Mouse (Mus musculus) C3H10T1/2 (cell line): ENCODE data around the gene Gm3417. TPM values are rescaled to one million over a fixed set of nuclear protein-coding genes. Genes with fewer than 3 reads are reported as not detected.

Experiments used
- polyA plus RNA-seq, 2 experiments: library from polyadenylated mRNA; unstranded; fragments of >200 nt; fragmentation: generic; extraction: Trizol; gene quantifications; one replicate each; pipeline ENCODE4 v1.2.1; 2012; ENCODE audit warnings: missing spikeins in 2 of 2

Gm3417 gene
- under 1 TPM in 1 of 2 experiments, not detected in 1; 0.51 TPM for polyA plus RNA-seq

DNA sequence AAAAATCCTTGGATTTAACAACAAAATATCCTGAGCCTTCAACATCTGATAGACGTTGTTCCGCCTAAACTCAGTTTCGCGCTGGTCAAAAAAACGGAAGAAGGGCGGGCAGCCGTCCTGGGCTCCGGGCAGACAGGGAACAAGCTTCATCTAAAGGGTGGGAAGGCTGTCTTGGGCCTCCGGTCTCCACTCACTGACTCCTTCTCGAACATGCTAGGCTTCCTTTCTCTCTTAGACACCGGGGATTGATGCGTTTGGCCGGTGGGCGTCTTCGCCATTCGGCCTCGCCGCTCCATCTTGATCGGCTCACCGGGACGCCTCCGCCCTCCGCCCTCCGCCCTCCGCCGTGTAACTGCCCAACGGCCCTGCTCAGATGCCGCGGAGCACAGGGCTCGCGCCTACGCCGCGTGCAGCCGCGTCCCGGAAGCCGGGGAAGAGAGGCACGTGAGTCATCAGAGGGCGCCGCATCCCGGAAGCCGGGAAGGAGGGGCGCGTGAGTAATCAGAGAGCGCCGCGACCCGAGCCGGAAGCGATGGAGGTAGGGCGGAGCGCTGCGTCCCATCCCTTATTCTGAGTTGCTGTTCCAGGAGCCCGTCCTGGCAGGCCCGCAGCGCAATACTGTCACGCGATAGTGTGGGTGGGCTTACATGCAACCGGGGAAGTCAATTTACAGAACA, at the start of gene Gm3417, which contains the start of gene 9030025P20Rik:
Gene Gm3417 (minus strand): TSS at position 429 of the 677 bp plus-strand sequence.
Gene 9030025P20Rik (plus strand): TSS at position 107 of the 677 bp plus-strand sequence.

DNA sequence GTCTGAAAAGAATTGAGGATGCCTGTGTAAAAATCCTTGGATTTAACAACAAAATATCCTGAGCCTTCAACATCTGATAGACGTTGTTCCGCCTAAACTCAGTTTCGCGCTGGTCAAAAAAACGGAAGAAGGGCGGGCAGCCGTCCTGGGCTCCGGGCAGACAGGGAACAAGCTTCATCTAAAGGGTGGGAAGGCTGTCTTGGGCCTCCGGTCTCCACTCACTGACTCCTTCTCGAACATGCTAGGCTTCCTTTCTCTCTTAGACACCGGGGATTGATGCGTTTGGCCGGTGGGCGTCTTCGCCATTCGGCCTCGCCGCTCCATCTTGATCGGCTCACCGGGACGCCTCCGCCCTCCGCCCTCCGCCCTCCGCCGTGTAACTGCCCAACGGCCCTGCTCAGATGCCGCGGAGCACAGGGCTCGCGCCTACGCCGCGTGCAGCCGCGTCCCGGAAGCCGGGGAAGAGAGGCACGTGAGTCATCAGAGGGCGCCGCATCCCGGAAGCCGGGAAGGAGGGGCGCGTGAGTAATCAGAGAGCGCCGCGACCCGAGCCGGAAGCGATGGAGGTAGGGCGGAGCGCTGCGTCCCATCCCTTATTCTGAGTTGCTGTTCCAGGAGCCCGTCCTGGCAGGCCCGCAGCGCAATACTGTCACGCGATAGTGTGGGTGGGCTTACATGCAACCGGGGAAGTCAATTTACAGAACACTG, 31.3 kb upstream of the Gm3417 start, which contains the start of gene Gm3435:
Gene Gm3435 (plus strand): TSS at position 471 of the 708 bp plus-strand sequence.

GRCm38 (mm10) chr17:14960951-14961556, 17.5 kb downstream of the Gm3417 start, which contains the start of gene Phf10:
TSS of gene Phf10 (minus strand) at chr17:14961273.

DNA sequence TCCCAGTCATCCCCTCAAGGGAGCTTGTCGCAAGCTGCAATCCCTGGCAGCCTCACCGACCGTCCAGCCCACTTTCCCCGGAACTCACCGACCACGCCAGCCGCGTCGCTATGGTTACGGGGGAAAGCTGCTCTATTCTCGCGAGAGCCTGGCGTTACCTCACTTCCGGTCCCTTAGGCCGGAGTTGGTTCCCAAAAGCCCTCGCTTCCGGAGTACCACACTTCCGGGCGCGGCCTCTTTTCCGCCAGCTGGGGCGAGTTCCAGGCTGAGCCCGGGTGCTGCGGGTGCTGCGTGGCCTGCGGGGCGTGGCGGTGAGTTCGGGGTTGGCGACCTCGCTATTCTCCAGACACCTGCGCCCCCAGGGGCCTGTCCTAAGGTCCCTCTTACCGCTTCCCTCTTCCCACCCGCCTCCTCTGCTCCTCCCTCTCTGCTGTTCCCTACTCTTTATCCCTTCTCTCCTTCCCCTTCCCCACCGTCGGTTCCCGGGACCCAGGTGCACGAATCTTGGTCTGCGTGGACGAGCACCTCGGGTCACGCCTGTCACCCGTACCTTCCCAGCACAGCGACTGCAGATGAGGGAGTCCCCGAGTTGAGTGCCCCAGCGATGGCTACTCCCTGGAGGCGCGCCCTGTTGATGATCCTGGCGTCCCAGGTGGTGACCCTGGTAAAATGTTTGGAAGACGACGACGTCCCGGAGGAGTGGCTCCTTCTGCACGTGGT, 35.4 kb downstream of the Gm3417 start, which contains the start of the genes Wdr27 and 1600012H06Rik:
Gene Wdr27 (minus strand): TSS at position 150 of the 720 bp plus-strand sequence.
Gene 1600012H06Rik (plus strand): TSS at position 176 of the 720 bp plus-strand sequence.

Other genes starting within 250 kb of the Gm3417 start
- 10 to 100 TPM in 1 of 2 experiments, 1 to 10 TPM in 1; 7.0 to 27.4 TPM for gene Wdr27, start 35.6 kb downstream of the Gm3417 start, polyA plus RNA-seq
- gene 1600012H06Rik, start 35.6 kb downstream of the Gm3417 start, polyA plus RNA-seq = 10 to 100 TPM in 1 of 2 experiments, 1 to 10 TPM in 1; 3.0 to 14.7 TPM
- 10 to 100 TPM; 15.4 to 52.8 TPM for gene Phf10, start 17.5 kb downstream of the Gm3417 start, polyA plus RNA-seq
- gene 9030025P20Rik, start 322 bp downstream of the Gm3417 start, polyA plus RNA-seq = 1 to 10 TPM; 2.5 to 9.6 TPM
- gene Gm3435, start 31.4 kb upstream of the Gm3417 start, polyA plus RNA-seq = 1 to 10 TPM in 1 of 2 experiments, under 1 TPM in 1; 0.20 to 3.0 TPM
- 10 to 100 TPM in 1 of 2 experiments, 1 to 10 TPM in 1; 6.4 to 31.1 TPM for gene Ermard, start 62.4 kb upstream of the Gm3417 start, polyA plus RNA-seq
- under 1 TPM; 0.76 to 0.91 TPM for gene Tcte3, start 62.7 kb upstream of the Gm3417 start, polyA plus RNA-seq
- gene Gm3448, start 62.7 kb upstream of the Gm3417 start, polyA plus RNA-seq = 1 to 10 TPM in 1 of 2 experiments, under 1 TPM in 1; 0.69 to 1.4 TPM